Mouse (Mus musculus): ENCODE measurements around the gene Pla2g4f. TPM values are rescaled to one million over a fixed set of nuclear protein-coding genes. Genes with fewer than 3 reads are reported as not detected.

Pla2g4f gene
- total and polyA plus RNA-seq, 2 experiments from 2014 or later, result 0.05 TPM; not detected in 1

DNA sequence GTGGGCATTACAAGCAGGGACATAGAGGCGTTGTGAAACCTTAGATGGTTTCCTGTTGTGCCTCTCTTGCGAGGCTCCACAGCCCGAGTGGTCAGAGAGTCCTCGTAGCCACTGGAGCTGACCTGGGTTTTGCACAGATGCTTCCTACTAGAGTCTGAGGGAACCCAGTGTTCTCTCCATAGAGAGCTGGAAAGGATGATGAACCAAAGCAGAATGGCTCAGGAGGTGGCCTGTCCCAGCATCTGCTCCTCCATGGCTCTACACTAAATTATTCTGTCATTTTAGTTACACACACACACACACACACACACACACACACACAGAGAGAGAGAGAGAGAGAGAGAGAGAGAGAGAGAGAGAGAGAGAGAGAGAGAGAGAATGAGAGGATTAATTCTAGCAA lies 28.3 kb downstream of the Pla2g4f start:
- Histone ChIP-seq H3K4me2 (ENCODE audit: low read depth, low read length, poor library complexity, severe bottlenecking) (no peak overlapping the region), H3K27me3 (ENCODE audit: insufficient read depth, low read length) (no peaks in the 10 kb centered on the region), H3K36me3 (ENCODE audit: insufficient read depth, low read length) (no peaks in the 10 kb centered on the region), H3K4me1 (ENCODE audit: insufficient read depth, low read length) (no peaks in the 10 kb centered on the region), H3K4me3 (ENCODE audit: low read depth, low read length) (no peak overlapping the region), H3K27ac (ENCODE audit: low read depth, low read length) (no peak overlapping the region), H3K9ac (replicated peaks; ENCODE audit: low read length, poor library complexity, severe bottlenecking) (no peak overlapping the region), H3K9me3 (ENCODE audit: low read length) (no peaks in the 10 kb centered on the region)
- DNase-seq (ENCODE audit: low spot score), result peak; percentile 26
- no peak for ATAC-seq (ENCODE audit: low FRiP score)
- no peak for TF ChIP-seq CTCF (IDR thresholded peaks at IDR 0.05)
- 77% methylated on average over 4 of the region's 4 CpGs for WGBS

DNA sequence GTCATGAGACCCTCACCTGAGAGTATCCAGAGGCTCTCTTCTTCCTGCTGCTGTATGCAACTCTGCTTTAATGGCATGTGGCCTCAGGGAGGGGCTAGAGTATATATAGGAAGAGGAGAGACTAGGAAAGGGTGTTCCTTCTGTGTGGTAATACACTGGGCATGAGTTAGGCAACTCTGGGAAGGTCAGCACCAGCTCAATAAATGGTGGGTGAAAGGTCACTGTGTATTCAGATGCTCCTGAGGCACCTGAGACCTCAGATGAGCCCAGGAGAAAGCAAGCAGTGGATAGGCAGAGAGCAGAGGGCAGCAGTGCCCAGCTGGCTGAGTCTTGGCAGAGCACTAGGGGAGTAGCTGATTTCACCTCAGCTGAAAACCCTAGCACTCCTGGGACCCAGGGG lies 29.3 kb downstream of the Pla2g4f start:
- Histone ChIP-seq H3K36me3 (ENCODE audit: insufficient read depth, low read length) (no peaks in the 10 kb centered on the region), H3K4me1 (ENCODE audit: insufficient read depth, low read length) (no peaks in the 10 kb centered on the region), H3K4me2 (ENCODE audit: low read depth, low read length, poor library complexity, severe bottlenecking) (no peak overlapping the region), H3K9ac (replicated peaks; ENCODE audit: low read length, poor library complexity, severe bottlenecking) (no peak overlapping the region), H3K9me3 (ENCODE audit: low read length) (no peaks in the 10 kb centered on the region), H3K27me3 (ENCODE audit: insufficient read depth, low read length) (no peaks in the 10 kb centered on the region), H3K4me3 (ENCODE audit: low read depth, low read length) (no peak overlapping the region), H3K27ac (ENCODE audit: low read depth, low read length) (no peak overlapping the region)
- DNase-seq (ENCODE audit: low spot score) (no peak), ATAC-seq (ENCODE audit: low FRiP score) (no peak)
- no peak for TF ChIP-seq CTCF (IDR thresholded peaks at IDR 0.05)

DNA sequence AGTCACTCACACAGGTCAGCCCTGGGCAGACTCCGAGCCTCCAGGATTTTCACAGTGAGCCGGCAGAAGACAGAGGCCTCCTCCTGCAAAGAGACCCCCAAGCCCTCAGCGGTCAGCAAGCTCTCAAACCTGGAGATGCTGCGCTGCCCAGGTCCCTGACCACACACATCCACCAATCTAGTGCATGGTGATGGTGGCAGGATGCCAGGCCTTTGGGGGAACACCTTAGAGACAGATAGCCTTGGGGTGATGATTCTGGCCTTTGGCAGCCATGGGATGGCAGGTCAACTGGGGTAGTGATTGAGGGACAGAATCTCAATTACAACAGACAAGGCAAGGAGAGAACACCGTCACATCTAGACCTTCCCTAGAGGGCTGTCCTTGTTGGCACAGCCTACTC lies 29.9 kb downstream of the Pla2g4f start:
- H3K27ac ChIP-seq (ENCODE audit: low read depth, low read length), result no peak overlapping the region
- TF ChIP-seq CTCF (IDR thresholded peaks at IDR 0.05), result no peak
- H3K4me1 ChIP-seq (ENCODE audit: insufficient read depth, low read length), result no peaks in the 10 kb centered on the region
- no peaks in the 10 kb centered on the region for H3K36me3 ChIP-seq (ENCODE audit: insufficient read depth, low read length)
- H3K4me2 ChIP-seq (ENCODE audit: low read depth, low read length, poor library complexity, severe bottlenecking), result no peak overlapping the region
- no peak overlapping the region for H3K4me3 ChIP-seq (ENCODE audit: low read depth, low read length)
- H3K9ac ChIP-seq (replicated peaks; ENCODE audit: low read length, poor library complexity, severe bottlenecking), result no peak overlapping the region
- no peak for ATAC-seq (ENCODE audit: low FRiP score)
- WGBS, result 78% methylated on average over 5 of the region's 5 CpGs
- H3K9me3 ChIP-seq (ENCODE audit: low read length), result no peaks in the 10 kb centered on the region
- no peaks in the 10 kb centered on the region for H3K27me3 ChIP-seq (ENCODE audit: insufficient read depth, low read length)
- no peak for DNase-seq (ENCODE audit: low spot score)

- TF ChIP-seq CTCF (IDR thresholded peaks at IDR 0.05), result no peak
- Histone ChIP-seq H3K27ac (ENCODE audit: low read depth, low read length) (no peak overlapping the region), H3K36me3 (ENCODE audit: insufficient read depth, low read length) (no peaks in the 10 kb centered on the region), H3K4me2 (ENCODE audit: low read depth, low read length, poor library complexity, severe bottlenecking) (no peak overlapping the region), H3K9ac (replicated peaks; ENCODE audit: low read length, poor library complexity, severe bottlenecking) (no peak overlapping the region), H3K4me1 (ENCODE audit: insufficient read depth, low read length) (no peaks in the 10 kb centered on the region), H3K9me3 (ENCODE audit: low read length) (no peaks in the 10 kb centered on the region), H3K4me3 (ENCODE audit: low read depth, low read length) (no peak overlapping the region), H3K27me3 (ENCODE audit: insufficient read depth, low read length) (no peaks in the 10 kb centered on the region)
- no peak for DNase-seq (ENCODE audit: low spot score)
- WGBS, result 64% methylated on average over 6 of the region's 6 CpGs
- ATAC-seq (ENCODE audit: low FRiP score), result no peak
Measured at GRCm38 (mm10) chr2:120283550-120283949, 30.4 kb downstream of the Pla2g4f start.

DNA sequence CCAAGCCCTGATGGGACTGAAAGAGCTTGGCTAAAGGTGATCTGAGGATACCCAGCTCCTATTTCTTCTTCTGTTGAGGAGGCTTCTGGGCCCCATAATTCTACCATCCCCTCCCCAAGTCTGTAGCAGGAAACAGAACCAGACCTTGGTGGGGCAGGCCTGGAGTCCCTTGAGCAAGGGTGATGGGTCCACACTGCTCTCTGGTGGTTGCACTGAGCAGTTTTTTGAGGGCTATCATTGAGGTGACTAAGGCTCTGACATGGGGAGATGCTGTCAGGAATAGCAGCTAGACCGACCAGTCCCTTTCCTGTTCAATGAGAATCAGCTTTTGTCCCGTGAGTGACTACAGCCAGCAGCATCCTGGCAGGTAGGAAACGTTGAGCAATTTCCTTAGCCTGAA lies 32.7 kb downstream of the Pla2g4f start:
- no peak overlapping the region for H3K4me2 ChIP-seq (ENCODE audit: low read depth, low read length, poor library complexity, severe bottlenecking)
- no peaks in the 10 kb centered on the region for H3K4me1 ChIP-seq (ENCODE audit: insufficient read depth, low read length)
- no peaks in the 10 kb centered on the region for H3K27me3 ChIP-seq (ENCODE audit: insufficient read depth, low read length)
- no peak for DNase-seq (ENCODE audit: low spot score)
- ATAC-seq (ENCODE audit: low FRiP score), result no peak
- no peak overlapping the region for H3K27ac ChIP-seq (ENCODE audit: low read depth, low read length)
- H3K4me3 ChIP-seq (ENCODE audit: low read depth, low read length), result no peak overlapping the region
- no peaks in the 10 kb centered on the region for H3K36me3 ChIP-seq (ENCODE audit: insufficient read depth, low read length)
- TF ChIP-seq CTCF (IDR thresholded peaks at IDR 0.05), result peak; percentile 47
- no peaks in the 10 kb centered on the region for H3K9me3 ChIP-seq (ENCODE audit: low read length)
- H3K9ac ChIP-seq (replicated peaks; ENCODE audit: low read length, poor library complexity, severe bottlenecking), result no peak overlapping the region
- WGBS, result 54% methylated on average over 3 of the region's 3 CpGs

DNA sequence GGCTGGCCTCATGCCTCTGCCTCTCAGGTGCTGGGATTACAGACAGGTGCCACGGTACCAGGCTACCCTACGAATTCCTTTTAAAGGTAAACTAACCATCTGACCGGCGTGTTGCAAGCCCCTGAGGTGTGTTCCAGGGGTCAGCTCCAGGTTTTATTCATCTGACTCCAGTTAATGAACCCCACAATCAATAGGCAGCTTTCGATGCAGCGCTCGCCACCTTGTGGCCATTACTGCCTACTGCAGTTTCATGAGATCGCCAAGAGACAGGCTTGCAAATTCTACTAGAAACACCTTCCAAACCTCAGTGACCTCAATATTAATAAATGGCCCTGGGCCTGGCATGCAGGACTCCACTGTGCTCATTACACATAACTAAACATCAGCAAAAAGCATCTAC lies 34.0 kb downstream of the Pla2g4f start:
- no peaks in the 10 kb centered on the region for H3K27me3 ChIP-seq (ENCODE audit: insufficient read depth, low read length)
- ATAC-seq (ENCODE audit: low FRiP score), result no peak
- DNase-seq (ENCODE audit: low spot score), result peak; percentile 68
- H3K27ac ChIP-seq (ENCODE audit: low read depth, low read length), result no peak overlapping the region
- H3K36me3 ChIP-seq (ENCODE audit: insufficient read depth, low read length), result no peaks in the 10 kb centered on the region
- H3K4me3 ChIP-seq (ENCODE audit: low read depth, low read length), result no peak overlapping the region
- H3K9me3 ChIP-seq (ENCODE audit: low read length), result no peaks in the 10 kb centered on the region
- no peak overlapping the region for H3K9ac ChIP-seq (replicated peaks; ENCODE audit: low read length, poor library complexity, severe bottlenecking)
- no peaks in the 10 kb centered on the region for H3K4me1 ChIP-seq (ENCODE audit: insufficient read depth, low read length)
- TF ChIP-seq CTCF (IDR thresholded peaks at IDR 0.05), result peak; percentile 91
- no peak overlapping the region for H3K4me2 ChIP-seq (ENCODE audit: low read depth, low read length, poor library complexity, severe bottlenecking)
- WGBS, result 13% methylated on average over 8 of the region's 8 CpGs

Data from midbrain, postnatal 0 days (tissue).